Mouse (Mus musculus) neural tube, embryonic 11.5 days (tissue): Measurements from ENCODE around the gene Zbtb16. TPM values are rescaled to one million over a fixed set of nuclear protein-coding genes. Genes with fewer than 3 reads are reported as not detected.

Experiments
- ATAC-seq: fragments of 200-750 bp; cut with Nextera tagmentation; 2 replicates; pipeline ENCODE4 v1.8.0; 2017; ENCODE audit warnings: moderate number of reproducible peaks, mild to moderate bottlenecking, moderate TSS enrichment, moderate library complexity; ENCODE audit not compliant: insufficient read depth, low FRiP score, low TSS enrichment
- DNase-seq: peaks from one replicate; pipeline ENCODE4 v3.0.0-alpha.2; 2015; ENCODE audit warnings: low spot score
- H3K27ac ChIP-seq: fragments of 300-500 bp; sonication (generic); 2 replicates; pipeline ENCODE4 v1.5.1; 2014; ENCODE audit warnings: low read depth, mild to moderate bottlenecking, low read length
- H3K27me3 ChIP-seq: fragments of 300-500 bp; sonication (generic); 2 replicates; pipeline ENCODE4 v1.6.1; 2014; ENCODE audit warnings: mild to moderate bottlenecking, low read length, mixed read lengths; ENCODE audit not compliant: control insufficient read depth, insufficient read depth
- H3K36me3 ChIP-seq: fragments of 300-500 bp; sonication (generic); 2 replicates; pipeline ENCODE4 v1.6.1; 2014; ENCODE audit warnings: mild to moderate bottlenecking, low read length, moderate library complexity, mixed read lengths; ENCODE audit not compliant: control insufficient read depth, insufficient read depth
- H3K4me1 ChIP-seq: fragments of 300-500 bp; sonication (generic); 2 replicates; pipeline ENCODE4 v1.6.1; 2014; ENCODE audit warnings: low read length, mixed read lengths; ENCODE audit not compliant: control insufficient read depth, insufficient read depth
- H3K4me2 ChIP-seq: fragments of 300-500 bp; sonication (generic); 2 replicates; pipeline ENCODE4 v1.6.1; 2014; ENCODE audit warnings: low read depth, mild to moderate bottlenecking, moderate library complexity
- H3K4me3 ChIP-seq: fragments of 300-500 bp; sonication (generic); 2 replicates; pipeline ENCODE4 v1.5.1; 2014; ENCODE audit warnings: low read depth, low read length
- H3K9ac ChIP-seq: fragments of 300-500 bp; sonication (generic); 2 replicates; pipeline ENCODE4 v1.6.1; 2014; ENCODE audit warnings: mild to moderate bottlenecking, low read length
- H3K9me3 ChIP-seq: fragments of 300-500 bp; sonication (generic); 2 replicates; pipeline ENCODE4 v1.6.1; 2016; ENCODE audit warnings: low read length; ENCODE audit not compliant: control insufficient read depth
- WGBS: fragments of 180-500 bp; shearing (Covaris S2); extraction: QIAGEN DNeasy Blood & Tissue Kit; methylation state at CpG from one replicate; pipeline ENCODE4 v1.1.7; 2014; 5-methylcytosine and 5-hydroxymethylcytosine counted together
- polyA plus RNA-seq: library from polyadenylated mRNA; unstranded; fragments of >200 nt; fragmentation: Nextera tagmentation; extraction: Ambion mirVana; gene quantifications from 2 replicates; pipeline ENCODE4 v1.2.1, GENCODE M21; 2014

The Zbtb16 gene
- polyA plus RNA-seq, 1 experiment from 2014 or later = 8.0 TPM

GRCm38 (mm10) chr9:48729471-48729870, 106.6 kb downstream of the Zbtb16 start:
- Histone ChIP-seq H3K4me2 (no peak overlapping the region), H3K4me3 (no peak overlapping the region), H3K27me3 (no peaks in the 10 kb centered on the region), H3K9ac (no peak overlapping the region), H3K27ac (no peak overlapping the region), H3K9me3 (no peaks in the 10 kb centered on the region), H3K36me3 (no peaks in the 10 kb centered on the region), H3K4me1 (peaks cover 23% of the 10 kb centered on the region)
- DNase-seq (no peak), ATAC-seq (no peak)
- 36% methylated on average over 3 of the region's 3 CpGs for WGBS

DNA sequence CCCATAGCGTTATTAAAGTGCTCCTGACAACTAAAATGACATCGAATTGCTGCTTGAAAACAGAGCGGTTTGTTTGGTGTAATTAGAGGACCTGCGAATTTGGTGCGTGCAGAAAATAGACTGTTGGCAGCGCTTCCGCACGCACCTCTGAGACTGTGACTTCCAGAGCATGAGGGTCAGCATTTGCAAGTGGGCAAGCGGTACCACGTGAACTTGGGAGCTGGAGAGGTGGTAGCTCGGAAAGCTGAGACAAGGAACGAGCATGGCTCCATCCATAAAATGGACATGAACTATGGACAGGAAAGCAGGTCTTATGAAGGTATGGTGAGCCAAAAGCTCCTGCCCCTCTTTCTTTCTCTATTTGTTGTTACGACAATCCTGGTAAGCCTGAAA, 107.3 kb downstream of the Zbtb16 start:
- Histone ChIP-seq H3K4me2 (no peak overlapping the region), H3K9me3 (no peaks in the 10 kb centered on the region), H3K27me3 (no peaks in the 10 kb centered on the region), H3K4me3 (no peak overlapping the region), H3K4me1 (peaks cover 23% of the 10 kb centered on the region), H3K27ac (no peak overlapping the region), H3K36me3 (no peaks in the 10 kb centered on the region), H3K9ac (no peak overlapping the region)
- DNase-seq (no peak), ATAC-seq (no peak)
- 58% methylated on average over 13 of the region's 13 CpGs for WGBS

DNA sequence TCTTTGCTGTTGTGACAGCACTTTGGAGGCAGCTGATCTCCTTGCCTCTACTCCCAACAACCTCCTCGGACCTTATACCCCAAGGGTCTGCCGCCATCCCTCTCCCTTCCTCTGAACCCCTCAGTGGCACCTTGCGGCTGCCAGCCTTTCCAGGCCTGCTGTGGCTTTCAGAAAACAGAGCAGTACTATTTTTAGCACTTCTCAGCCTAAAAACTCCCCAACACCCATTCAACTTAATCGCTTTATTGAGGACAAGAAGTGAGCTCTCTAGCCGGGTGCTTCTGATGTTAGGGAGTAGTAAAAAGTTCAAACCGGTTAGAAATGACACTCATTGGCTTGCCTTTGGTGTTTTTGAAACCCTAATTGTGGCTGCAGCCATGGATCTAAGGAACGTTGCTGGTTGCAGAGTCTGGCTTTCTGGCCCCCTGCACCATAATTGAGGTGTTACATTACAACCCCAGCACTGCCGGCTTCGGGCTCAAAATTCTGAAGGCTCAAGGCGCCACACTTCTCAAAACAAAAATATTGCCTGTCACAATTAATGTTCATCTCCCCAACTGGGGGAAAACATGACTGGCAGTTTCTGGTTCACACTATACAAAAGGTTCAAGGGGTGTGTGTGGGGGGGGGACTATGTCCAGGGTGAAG, 107.8 kb downstream of the Zbtb16 start:
- WGBS = 26% methylated on average over 10 of the region's 10 CpGs

GRCm38 (mm10) chr9:48726341-48726740, 109.7 kb downstream of the Zbtb16 start:
- H3K4me1 ChIP-seq = peaks cover 13% of the 10 kb centered on the region; the same call in 1 of the 2 replicates
- no peak overlapping the region for H3K9ac ChIP-seq
- no peaks in the 10 kb centered on the region for H3K36me3 ChIP-seq
- H3K9me3 ChIP-seq = no peaks in the 10 kb centered on the region
- H3K4me2 ChIP-seq = no peak overlapping the region
- DNase-seq (no peak), ATAC-seq (no peak)
- no peak overlapping the region for H3K27ac ChIP-seq
- H3K4me3 ChIP-seq = no peak overlapping the region
- no peaks in the 10 kb centered on the region for H3K27me3 ChIP-seq
- WGBS = 86% methylated on average over 8 of the region's 8 CpGs

More for the DNA sequence above, 107.8 kb downstream of the Zbtb16 start:
- H3K27ac ChIP-seq = no peak overlapping the region
- no peak overlapping the region for H3K9ac ChIP-seq
- H3K9me3 ChIP-seq = no peaks in the 10 kb centered on the region
- H3K4me3 ChIP-seq = no peak overlapping the region
- ATAC-seq = no peak
- H3K36me3 ChIP-seq = no peaks in the 10 kb centered on the region
- no peaks in the 10 kb centered on the region for H3K27me3 ChIP-seq
- H3K4me2 ChIP-seq = no peak overlapping the region
- no peak for DNase-seq
- H3K4me1 ChIP-seq = peaks cover 23% of the 10 kb centered on the region

DNA sequence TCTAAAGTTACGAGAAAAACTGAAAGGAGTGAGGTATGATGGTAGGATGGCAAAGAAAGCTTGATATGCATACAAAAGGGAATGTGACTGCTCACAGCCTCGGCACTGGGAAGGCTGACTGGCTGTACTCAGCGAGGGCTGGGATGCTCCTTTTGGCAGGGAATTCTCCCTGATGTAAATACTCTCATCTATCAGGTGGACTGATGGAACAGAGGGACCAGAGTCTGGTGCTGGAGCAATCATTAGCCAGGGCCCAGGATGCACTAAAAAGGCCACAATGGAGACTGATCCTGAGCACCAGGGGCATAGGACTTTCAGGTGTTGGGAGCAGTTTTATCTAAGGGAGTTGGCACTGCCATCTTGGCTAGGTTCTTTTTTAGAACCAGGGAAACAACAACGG, 110.1 kb downstream of the Zbtb16 start:
- DNase-seq (no peak), ATAC-seq (no peak)
- no peaks in the 10 kb centered on the region for H3K36me3 ChIP-seq
- H3K27me3 ChIP-seq = no peaks in the 10 kb centered on the region
- no peak overlapping the region for H3K4me2 ChIP-seq
- no peak overlapping the region for H3K27ac ChIP-seq
- H3K9me3 ChIP-seq = no peaks in the 10 kb centered on the region
- no peak overlapping the region for H3K4me3 ChIP-seq
- 62% methylated on average over 4 of the region's 4 CpGs for WGBS
- H3K9ac ChIP-seq = no peak overlapping the region
- H3K4me1 ChIP-seq = peaks cover 12% of the 10 kb centered on the region; the same call in 1 of the 2 replicates

DNA sequence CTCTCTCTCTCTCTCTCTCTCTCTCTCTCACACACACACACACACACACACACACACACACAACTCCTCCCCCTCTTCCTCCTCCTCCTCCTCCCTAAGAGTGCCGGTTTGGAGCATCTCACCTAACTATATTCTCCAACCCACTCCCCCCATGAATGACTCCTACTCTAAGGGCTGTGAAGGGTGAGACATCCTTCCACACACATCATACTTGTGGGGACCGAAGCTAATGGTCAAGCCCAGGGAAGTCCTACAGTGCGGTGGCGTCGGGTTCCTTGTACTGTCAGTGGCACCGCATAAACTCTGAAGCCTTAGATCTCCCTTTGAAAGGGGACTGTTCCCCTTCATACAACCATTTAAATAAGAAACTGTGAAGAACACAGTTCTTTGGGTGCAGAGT, 110.9 kb downstream of the Zbtb16 start:
- Histone ChIP-seq H3K27me3 (no peaks in the 10 kb centered on the region), H3K9me3 (no peaks in the 10 kb centered on the region), H3K27ac (no peak overlapping the region), H3K4me2 (no peak overlapping the region), H3K36me3 (no peaks in the 10 kb centered on the region), H3K4me3 (no peak overlapping the region), H3K9ac (no peak overlapping the region), H3K4me1 (peaks cover 14% of the 10 kb centered on the region; the same call in 1 of the 2 replicates)
- no peak for ATAC-seq
- no peak for DNase-seq
- WGBS = 91% methylated on average over 6 of the region's 6 CpGs

DNA sequence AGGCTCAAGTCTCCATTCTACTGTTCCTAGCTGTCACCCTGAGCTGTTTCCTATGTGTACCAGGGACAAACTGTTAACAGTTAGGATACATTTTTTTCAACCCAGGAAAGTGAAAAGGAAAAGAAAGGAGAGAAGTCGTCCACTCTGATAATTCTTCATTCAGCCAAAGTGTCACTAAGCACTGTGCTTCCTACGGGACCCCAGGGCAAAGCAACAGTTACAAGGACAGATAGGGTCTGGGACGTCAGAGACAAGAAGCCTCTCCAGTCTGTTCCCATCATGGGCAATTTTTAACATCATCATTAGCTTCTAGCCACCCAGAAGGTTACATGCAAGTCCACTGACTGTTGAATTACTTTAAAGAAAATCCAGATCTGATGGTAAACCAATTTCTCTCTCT, 111.3 kb downstream of the Zbtb16 start:
- H3K9me3 ChIP-seq = no peaks in the 10 kb centered on the region
- DNase-seq (no peak), ATAC-seq (no peak)
- no peak overlapping the region for H3K27ac ChIP-seq
- H3K4me2 ChIP-seq = no peak overlapping the region
- no peaks in the 10 kb centered on the region for H3K27me3 ChIP-seq
- 69% methylated on average over 3 of the region's 3 CpGs for WGBS
- H3K4me1 ChIP-seq = peaks cover 12% of the 10 kb centered on the region; the same call in 1 of the 2 replicates
- no peak overlapping the region for H3K4me3 ChIP-seq
- H3K36me3 ChIP-seq = no peaks in the 10 kb centered on the region
- no peak overlapping the region for H3K9ac ChIP-seq

DNA sequence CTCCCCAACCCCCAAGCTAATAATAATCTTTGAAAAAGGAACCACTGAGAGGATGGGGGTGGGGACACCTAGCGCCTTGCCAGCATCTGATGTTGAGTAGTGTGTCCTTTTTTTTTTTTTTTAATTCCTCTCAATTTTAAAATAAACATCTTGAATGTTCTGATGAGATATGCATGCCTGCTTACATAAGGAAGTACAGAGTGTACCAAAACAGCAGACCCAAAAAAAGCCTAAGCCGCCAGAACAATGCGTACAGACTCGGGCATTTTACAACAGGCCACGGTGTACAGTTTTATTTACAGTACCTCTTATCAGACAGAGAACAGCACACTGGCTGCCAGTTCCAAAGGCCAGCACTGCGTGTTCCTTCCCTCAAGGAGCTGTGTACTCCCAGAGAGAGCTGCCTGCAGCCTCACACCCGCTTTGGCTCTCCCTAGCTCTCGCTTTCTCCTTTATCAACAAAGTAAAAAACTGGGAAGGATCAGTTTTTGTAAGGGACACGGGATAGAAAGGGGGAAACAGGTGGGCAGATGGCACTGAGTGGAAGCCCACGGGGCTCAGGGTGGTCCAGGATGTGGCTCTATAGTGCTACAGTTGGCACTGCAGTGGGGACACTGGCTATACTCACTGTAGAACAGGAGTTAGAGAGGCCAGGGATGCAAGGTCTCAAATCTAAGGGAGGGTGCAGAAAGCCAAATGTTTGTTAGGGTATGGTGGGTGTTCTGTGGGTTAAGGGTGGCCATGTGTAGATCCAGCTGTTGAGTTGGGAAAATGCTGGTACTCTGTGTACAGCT, 112.3 kb downstream of the Zbtb16 start:
- H3K27me3 ChIP-seq = no peaks in the 10 kb centered on the region
- no peak overlapping the region for H3K27ac ChIP-seq
- H3K9ac ChIP-seq = no peak overlapping the region
- H3K9me3 ChIP-seq = no peaks in the 10 kb centered on the region
- H3K4me3 ChIP-seq = no peak overlapping the region
- no peak for DNase-seq
- ATAC-seq = no peak
- H3K36me3 ChIP-seq = no peaks in the 10 kb centered on the region
- H3K4me1 ChIP-seq = peaks cover 6% of the 10 kb centered on the region; the same call in 1 of the 2 replicates
- H3K4me2 ChIP-seq = no peak overlapping the region
- WGBS = 74% methylated on average over 10 of the region's 10 CpGs

GRCm38 (mm10) chr9:48723025-48723424, 113.0 kb downstream of the Zbtb16 start:
- Histone ChIP-seq H3K4me3 (no peak overlapping the region), H3K27ac (no peak overlapping the region), H3K9me3 (no peaks in the 10 kb centered on the region), H3K36me3 (no peaks in the 10 kb centered on the region), H3K9ac (no peak overlapping the region), H3K27me3 (no peaks in the 10 kb centered on the region), H3K4me1 (0 out of 2 replicates have a peak, but pooled peaks cover 3% of the 10 kb centered on the region), H3K4me2 (no peak overlapping the region)
- ATAC-seq (no peak), DNase-seq (no peak)
- WGBS = 72% methylated on average over 3 of the region's 3 CpGs
